Mouse (Mus musculus): ENCODE data around the gene Alyref. TPM values are rescaled to one million over a fixed set of nuclear protein-coding genes. Genes with fewer than 3 reads are reported as not detected.

The Alyref gene
- polyA plus RNA-seq, 1 experiment from 2014 or later = 820 TPM

- H3K9me3 ChIP-seq (ENCODE audit: control insufficient read depth, low read length) = no peaks in the 10 kb centered on the region
- ATAC-seq (ENCODE audit: low FRiP score) (peak; percentile 89), DNase-seq (ENCODE audit: low spot score, missing footprints) (peak; percentile 95)
- peak overlapping the region; percentile 94 for H3K4me2 ChIP-seq
- WGBS = under 1% methylated on average over 97 of the region's 116 CpGs
- H3K36me3 ChIP-seq (ENCODE audit: control insufficient read depth, insufficient read depth, low read length) = peaks cover 4% of the 10 kb centered on the region; the same call in 1 of the 2 replicates
- H3K4me1 ChIP-seq (ENCODE audit: control insufficient read depth, insufficient read depth, low read length) = peaks cover 23% of the 10 kb centered on the region
- no peaks in the 10 kb centered on the region for H3K27me3 ChIP-seq (ENCODE audit: control insufficient read depth, insufficient read depth, low read length)
- H3K9ac ChIP-seq (ENCODE audit: low read length) = peak overlapping the region; percentile 89
- H3K27ac ChIP-seq (ENCODE audit: low read depth, low read length) = peak overlapping the region; percentile 63
- peak overlapping the region; percentile 96 for H3K4me3 ChIP-seq (ENCODE audit: low read depth, low read length)
These were observed 34.7 kb upstream of the Alyref start for GRCm38 (mm10) chr11:120632559-120633519.

- ATAC-seq (ENCODE audit: low FRiP score) (no peak), DNase-seq (ENCODE audit: low spot score, missing footprints) (no peak)
- Histone ChIP-seq H3K4me3 (ENCODE audit: low read depth, low read length) (peak overlapping the region; percentile 96), H3K9ac (ENCODE audit: low read length) (peak overlapping the region; percentile 89), H3K9me3 (ENCODE audit: control insufficient read depth, low read length) (no peaks in the 10 kb centered on the region), H3K4me2 (peak overlapping the region; percentile 94), H3K4me1 (ENCODE audit: control insufficient read depth, insufficient read depth, low read length) (peaks cover 23% of the 10 kb centered on the region), H3K36me3 (ENCODE audit: control insufficient read depth, insufficient read depth, low read length) (peaks cover 6% of the 10 kb centered on the region; the same call in 1 of the 2 replicates), H3K27me3 (ENCODE audit: control insufficient read depth, insufficient read depth, low read length) (no peaks in the 10 kb centered on the region), H3K27ac (ENCODE audit: low read depth, low read length) (no peak overlapping the region)
- 64% methylated on average over 4 of the region's 4 CpGs for WGBS
These were observed 33.7 kb upstream of the Alyref start for GRCm38 (mm10) chr11:120631726-120632448.

- Histone ChIP-seq H3K4me3 (ENCODE audit: low read depth, low read length) (no peak overlapping the region), H3K27ac (ENCODE audit: low read depth, low read length) (no peak overlapping the region; the same call in 1 of the 2 replicates), H3K4me1 (ENCODE audit: control insufficient read depth, insufficient read depth, low read length) (peaks cover 23% of the 10 kb centered on the region), H3K4me2 (peak overlapping the region; percentile 94; the same call in 1 of the 2 replicates), H3K27me3 (ENCODE audit: control insufficient read depth, insufficient read depth, low read length) (no peaks in the 10 kb centered on the region), H3K9ac (ENCODE audit: low read length) (peak overlapping the region; percentile 20), H3K36me3 (ENCODE audit: control insufficient read depth, insufficient read depth, low read length) (peaks cover 7% of the 10 kb centered on the region; the same call in 1 of the 2 replicates), H3K9me3 (ENCODE audit: control insufficient read depth, low read length) (no peaks in the 10 kb centered on the region)
- 44% methylated on average over 7 of the region's 7 CpGs for WGBS
- DNase-seq (ENCODE audit: low spot score, missing footprints) = peak; percentile 76
- no peak for ATAC-seq (ENCODE audit: low FRiP score)
These were observed 32.9 kb upstream of the Alyref start for GRCm38 (mm10) chr11:120630881-120631725.

DNA sequence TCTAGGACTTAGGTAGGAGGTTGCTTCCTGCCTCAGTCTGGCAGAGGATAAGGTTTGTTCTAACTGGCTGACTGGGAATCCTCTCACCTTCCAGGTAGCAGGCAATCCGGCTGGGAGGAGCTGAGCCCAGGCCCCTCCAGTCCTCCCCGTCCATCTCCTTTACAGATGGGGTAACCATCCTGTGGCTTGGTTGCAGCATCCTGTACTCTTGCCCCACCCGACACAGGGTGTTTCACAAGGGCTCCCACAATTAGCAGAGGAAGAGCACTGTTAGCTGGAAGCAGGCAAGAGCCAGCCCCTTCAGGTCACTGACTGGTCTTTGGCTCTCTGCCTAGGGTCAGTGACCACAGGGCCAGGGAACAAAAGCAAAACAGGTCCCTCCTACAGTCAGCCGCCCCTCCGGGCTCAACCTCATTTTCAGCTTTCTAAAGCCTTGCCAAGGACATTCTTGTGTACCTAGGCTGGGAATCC lies 32.3 kb upstream of the Alyref start:
- WGBS = 18% methylated on average over 5 of the region's 5 CpGs
- peak; percentile 79 for DNase-seq (ENCODE audit: low spot score, missing footprints)
- no peak for ATAC-seq (ENCODE audit: low FRiP score)
- Histone ChIP-seq H3K36me3 (ENCODE audit: control insufficient read depth, insufficient read depth, low read length) (peaks cover 7% of the 10 kb centered on the region; the same call in 1 of the 2 replicates), H3K4me3 (ENCODE audit: low read depth, low read length) (no peak overlapping the region), H3K27ac (ENCODE audit: low read depth, low read length) (no peak overlapping the region; the same call in 1 of the 2 replicates), H3K27me3 (ENCODE audit: control insufficient read depth, insufficient read depth, low read length) (no peaks in the 10 kb centered on the region), H3K9ac (ENCODE audit: low read length) (peak overlapping the region; percentile 33), H3K4me2 (peak overlapping the region; percentile 4; the same call in 1 of the 2 replicates), H3K9me3 (ENCODE audit: control insufficient read depth, low read length) (no peaks in the 10 kb centered on the region), H3K4me1 (ENCODE audit: control insufficient read depth, insufficient read depth, low read length) (peaks cover 24% of the 10 kb centered on the region)

DNA sequence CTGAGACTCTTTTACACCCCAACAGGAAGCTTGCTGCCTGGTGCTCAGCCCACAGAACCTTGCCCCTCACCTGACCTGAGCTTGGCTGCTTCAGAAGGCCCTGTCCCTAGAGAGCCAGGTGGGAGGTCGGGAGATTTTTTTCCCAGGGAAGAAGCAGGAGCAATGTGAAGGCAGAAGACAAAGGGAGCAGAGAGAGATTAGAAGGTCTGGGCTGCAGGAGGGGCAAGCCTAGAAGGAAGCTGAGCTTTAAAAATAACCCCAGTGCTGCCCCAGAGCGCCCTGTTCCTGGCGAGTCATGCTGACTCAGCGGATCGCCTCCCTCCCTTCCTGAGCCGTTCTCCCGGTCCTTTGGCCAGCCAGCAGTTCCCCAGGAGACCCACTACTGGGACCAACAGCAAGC lies 31.7 kb upstream of the Alyref start:
- no peaks in the 10 kb centered on the region for H3K9me3 ChIP-seq (ENCODE audit: control insufficient read depth, low read length)
- H3K4me2 ChIP-seq = peak overlapping the region; percentile 4
- 34% methylated on average over 7 of the region's 7 CpGs for WGBS
- DNase-seq (ENCODE audit: low spot score, missing footprints) (peak; percentile 80), ATAC-seq (ENCODE audit: low FRiP score) (no peak)
- no peaks in the 10 kb centered on the region for H3K27me3 ChIP-seq (ENCODE audit: control insufficient read depth, insufficient read depth, low read length)
- H3K4me3 ChIP-seq (ENCODE audit: low read depth, low read length) = no peak overlapping the region
- peaks cover 28% of the 10 kb centered on the region for H3K4me1 ChIP-seq (ENCODE audit: control insufficient read depth, insufficient read depth, low read length)
- no peak overlapping the region; the same call in 1 of the 2 replicates for H3K27ac ChIP-seq (ENCODE audit: low read depth, low read length)
- peaks cover 7% of the 10 kb centered on the region; the same call in 1 of the 2 replicates for H3K36me3 ChIP-seq (ENCODE audit: control insufficient read depth, insufficient read depth, low read length)
- H3K9ac ChIP-seq (ENCODE audit: low read length) = peak overlapping the region; percentile 33

- H3K9ac ChIP-seq (ENCODE audit: low read length) = no peak overlapping the region
- WGBS = 69% methylated on average over 23 of the region's 23 CpGs
- no peak overlapping the region for H3K27ac ChIP-seq (ENCODE audit: low read depth, low read length)
- ATAC-seq (ENCODE audit: low FRiP score) (no peak), DNase-seq (ENCODE audit: low spot score, missing footprints) (peak; percentile 65)
- peaks cover 7% of the 10 kb centered on the region; the same call in 1 of the 2 replicates for H3K36me3 ChIP-seq (ENCODE audit: control insufficient read depth, insufficient read depth, low read length)
- H3K4me2 ChIP-seq = peak overlapping the region; percentile 4; the same call in 1 of the 2 replicates
- H3K9me3 ChIP-seq (ENCODE audit: control insufficient read depth, low read length) = no peaks in the 10 kb centered on the region
- no peak overlapping the region for H3K4me3 ChIP-seq (ENCODE audit: low read depth, low read length)
- peaks cover 28% of the 10 kb centered on the region for H3K4me1 ChIP-seq (ENCODE audit: control insufficient read depth, insufficient read depth, low read length)
- H3K27me3 ChIP-seq (ENCODE audit: control insufficient read depth, insufficient read depth, low read length) = no peaks in the 10 kb centered on the region
These were observed 31.2 kb upstream of the Alyref start for GRCm38 (mm10) chr11:120629341-120629730.

GRCm38 (mm10) chr11:120628601-120629340 lies 30.6 kb upstream of the Alyref start:
- H3K4me1 ChIP-seq (ENCODE audit: control insufficient read depth, insufficient read depth, low read length) = peaks cover 32% of the 10 kb centered on the region
- no peak overlapping the region for H3K4me3 ChIP-seq (ENCODE audit: low read depth, low read length)
- DNase-seq (ENCODE audit: low spot score, missing footprints) (no peak), ATAC-seq (ENCODE audit: low FRiP score) (no peak)
- no peaks in the 10 kb centered on the region for H3K9me3 ChIP-seq (ENCODE audit: control insufficient read depth, low read length)
- H3K27ac ChIP-seq (ENCODE audit: low read depth, low read length) = no peak overlapping the region
- 96% methylated on average over 23 of the region's 23 CpGs for WGBS
- no peak overlapping the region for H3K4me2 ChIP-seq
- no peaks in the 10 kb centered on the region for H3K27me3 ChIP-seq (ENCODE audit: control insufficient read depth, insufficient read depth, low read length)
- H3K9ac ChIP-seq (ENCODE audit: low read length) = no peak overlapping the region
- H3K36me3 ChIP-seq (ENCODE audit: control insufficient read depth, insufficient read depth, low read length) = peaks cover 7% of the 10 kb centered on the region; the same call in 1 of the 2 replicates

All from midbrain, embryonic 11.5 days (tissue).